Comparison of ENCODE assay signal across 21 mouse cellular contexts in the genomic region with DNA sequence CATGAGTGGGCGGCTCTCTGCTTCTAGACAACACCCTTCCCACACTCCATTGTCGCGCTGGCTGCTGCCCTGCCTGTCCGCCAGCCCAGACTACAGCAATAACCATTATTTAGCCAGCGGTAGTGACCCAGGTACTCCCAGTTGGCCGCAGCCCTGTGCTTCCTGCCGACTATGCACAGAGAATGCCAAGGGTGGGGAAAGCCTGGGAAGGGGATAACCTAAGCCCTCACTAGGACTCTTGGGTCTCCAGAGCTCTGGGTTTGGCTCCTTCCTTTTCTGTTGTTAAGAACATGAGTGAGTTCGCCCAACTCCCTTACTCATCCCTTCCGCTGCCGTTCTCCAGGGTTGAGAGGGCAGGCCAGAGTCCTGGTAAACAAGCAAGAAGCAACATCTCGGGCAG. TPM values are rescaled to one million over a fixed set of nuclear protein-coding genes. Genes with fewer than 3 reads are reported as not detected.
DNase-seq lines count a peak whose midpoint lies in the region; ATAC-seq and TF ChIP-seq lines count a peak whose summit lies in the region.
"Had no signal": no experiment of that assay in that cellular context is flagged by ENCODE, and none has a peak within 500 bp of the region (broad histone marks: within the 10 kb centered on the region; RNA-seq: fewer than 3 reads in every experiment).

No protein-coding gene starts in this region.

- no peak overlapping the region for H3K4me3 ChIP-seq in lung, postnatal 0 days (ENCODE audit: low read depth, low read length)
- H3K4me3 ChIP-seq: embryonic facial prominence, embryonic 15.5 days; forebrain, embryonic 10.5 days; limb, embryonic 15.5 days had no signal

- H3K9ac ChIP-seq in lung, postnatal 0 days (replicated peaks; ENCODE audit: low read depth), result no peak overlapping the region
- H3K9ac ChIP-seq: embryonic facial prominence, embryonic 15.5 days; limb, embryonic 15.5 days; lung, embryonic 14.5 days had no signal

- WGBS in lung, postnatal 0 days, result 66% methylated on average over 11 of the region's 11 CpGs

- H3K4me1 ChIP-seq in lung, postnatal 0 days (ENCODE audit: insufficient read depth, low read depth, low read length), result no peaks in the 10 kb centered on the region; the same call in none of the 2 replicates
- H3K4me1 ChIP-seq: forebrain, embryonic 10.5 days; limb, embryonic 15.5 days had no signal

- peak; percentile 35 for DNase-seq in adrenal gland, postnatal 14 days
- no peak for DNase-seq in adrenal gland, adult 8-10 months
- peak; percentile 59 to 60 for DNase-seq in heart, adult 9 months (ENCODE audit: low spot score in 2 of 2)
- DNase-seq in heart, postnatal 4 days, result no peak
- DNase-seq in lung, postnatal 0 days (ENCODE audit: low spot score), result no peak
- DNase-seq in lung, postnatal 14 days, result no peak
- DNase-seq in spleen, postnatal 4 days (ENCODE audit: low spot score in 2 of 2), result no peak
- DNase-seq: cerebellum, postnatal 14 days; embryo, embryonic 11 days; kidney, adult 8-10 months; layer of hippocampus, adult 9-11 months; lung, embryonic 14.5 days; spleen, adult 18-20 months had no signal

- TF ChIP-seq CTCF in lung, postnatal 0 days (IDR thresholded peaks at IDR 0.05), result no peak

- H3K27ac ChIP-seq in lung, postnatal 0 days (ENCODE audit: low read length), result 0 out of 2 replicates have a peak overlapping the region, but pooled peaks have one; percentile 5
- H3K27ac ChIP-seq: embryonic facial prominence, embryonic 15.5 days; forebrain, embryonic 10.5 days; limb, embryonic 15.5 days had no signal

- no peak for TF ChIP-seq EP300 in lung, postnatal 0 days (IDR thresholded peaks at IDR 0.05)

- H3K9me3 ChIP-seq in lung, postnatal 0 days (ENCODE audit: low read length), result no peaks in the 10 kb centered on the region
- H3K9me3 ChIP-seq: embryonic facial prominence, embryonic 15.5 days; forebrain, embryonic 10.5 days; limb, embryonic 15.5 days had no signal

- H3K27me3 ChIP-seq in lung, postnatal 0 days (replicated peaks; ENCODE audit: insufficient read depth, low read length), result no peaks in the 10 kb centered on the region
- H3K27me3 ChIP-seq: CH12.LX; embryonic facial prominence, embryonic 15.5 days; limb, embryonic 15.5 days had no signal

- no peak overlapping the region for H3K4me2 ChIP-seq in lung, postnatal 0 days (replicated peaks; ENCODE audit: low read depth, low read length)
- H3K4me2 ChIP-seq: embryonic facial prominence, embryonic 15.5 days; limb, embryonic 15.5 days; lung, embryonic 14.5 days had no signal

- H3K36me3 ChIP-seq in lung, postnatal 0 days (ENCODE audit: insufficient read depth, low read length), result peaks cover 28% of the 10 kb centered on the region

- 0 out of 2 replicates have a peak, but pooled peaks have one; percentile 9 for ATAC-seq in lung, postnatal 0 days

RNA-seq across cellular contexts. Expression of gene B230217C12Rik, which starts 8.6 kb away (rescaled TPM):
- total RNA-seq in adrenal gland, postnatal 14 days (2021), result 2.4 and 3.5 TPM in 2 replicates
- total RNA-seq in adrenal gland, adult 8-10 months (2022), result 1 to 10 TPM; 3.7 to 7.2 (median 6.2) TPM
- total RNA-seq in heart, postnatal 4 days (2021), result under 1 TPM; 0.77 to 0.79 TPM
- polyA plus RNA-seq in lung, postnatal 0 days (2015; fragmentation: Nextera tagmentation; extraction: Ambion mirVana), result 1.3 and 1.5 TPM in 2 replicates
- total RNA-seq: granulocyte monocyte progenitor cell, adult 5-6 weeks had no signal

RNA-seq across cellular contexts. Expression of gene Lasp1, which starts 33.2 kb away (rescaled TPM):
- total RNA-seq in adrenal gland, postnatal 14 days (2021), result 98.2 and 107 TPM in 2 replicates
- 100 to 1,000 TPM; 131 to 177 (median 143) TPM for total RNA-seq in adrenal gland, adult 8-10 months (2022)
- total RNA-seq in heart, postnatal 4 days (2021), result 10 to 100 TPM; 73.3 to 74.4 TPM
- 96.4 and 107 TPM in 2 replicates for polyA plus RNA-seq in lung, postnatal 0 days (2015; fragmentation: Nextera tagmentation; extraction: Ambion mirVana)

RNA-seq across cellular contexts. Expression of gene Rpl23, which starts 49.8 kb away (rescaled TPM):
- 809 and 980 TPM in 2 replicates for total RNA-seq in adrenal gland, postnatal 14 days (2021)
- 100 to 1,000 TPM; 753 to 943 (median 843) TPM for total RNA-seq in adrenal gland, adult 8-10 months (2022)
- 100 to 1,000 TPM; 738 to 764 TPM for total RNA-seq in heart, postnatal 4 days (2021)
- 464 and 478 TPM in 2 replicates for polyA plus RNA-seq in lung, postnatal 0 days (2015; fragmentation: Nextera tagmentation; extraction: Ambion mirVana)

RNA-seq across cellular contexts. Expression of gene Fbxo47, which starts 52.0 kb away (rescaled TPM):
- 1.0 and 1.2 TPM in 2 replicates for total RNA-seq in adrenal gland, postnatal 14 days (2021)
- total RNA-seq in adrenal gland, adult 8-10 months (2022), result 1 to 10 TPM in 3 of 4 experiments, under 1 TPM in 1; 0.94 to 1.8 (median 1.2) TPM
- 1 to 10 TPM in 1 of 2 experiments, under 1 TPM in 1; 0.79 to 1.2 TPM for total RNA-seq in heart, postnatal 4 days (2021)
- polyA plus RNA-seq in lung, postnatal 0 days (2015; fragmentation: Nextera tagmentation; extraction: Ambion mirVana), result 0.08 and 0.29 TPM in 2 replicates

RNA-seq across cellular contexts. Expression of gene 1700001P01Rik, which starts 56.3 kb away (rescaled TPM):
- total RNA-seq in adrenal gland, postnatal 14 days (2021), result not detected in 2 replicates
- under 1 TPM in 3 of 4 experiments, not detected in 1; 0.49 to 0.67 (median 0.62) TPM for total RNA-seq in adrenal gland, adult 8-10 months (2022)
- under 1 TPM in 1 of 2 experiments, not detected in 1; 0.45 TPM for total RNA-seq in heart, postnatal 4 days (2021)
- not detected in 2 replicates for polyA plus RNA-seq in lung, postnatal 0 days (2015; fragmentation: Nextera tagmentation; extraction: Ambion mirVana)
- total RNA-seq: granulocyte monocyte progenitor cell, adult 5-6 weeks; heart, postnatal 36 days had no signal
- polyA plus RNA-seq: lung, embryonic 14.5 days; neural tube, embryonic 11.5 days; stomach, embryonic 16.5 days had no signal

Comparison
In these comparisons a context has a peak if more than half of its experiments do, and no peak if none do; other contexts are left out.
1. DNase-seq: peak in adrenal gland, postnatal 14 days (single experiment) and heart, adult 9 months (2 of 2); none in adrenal gland, adult 8-10 months (single experiment), heart, postnatal 4 days (single experiment), lung, postnatal 0 days (single experiment), lung, postnatal 14 days (single experiment) and spleen, postnatal 4 days (0 of 2).